ENCODE assay signal across 26 mouse cellular contexts in the genomic region with DNA sequence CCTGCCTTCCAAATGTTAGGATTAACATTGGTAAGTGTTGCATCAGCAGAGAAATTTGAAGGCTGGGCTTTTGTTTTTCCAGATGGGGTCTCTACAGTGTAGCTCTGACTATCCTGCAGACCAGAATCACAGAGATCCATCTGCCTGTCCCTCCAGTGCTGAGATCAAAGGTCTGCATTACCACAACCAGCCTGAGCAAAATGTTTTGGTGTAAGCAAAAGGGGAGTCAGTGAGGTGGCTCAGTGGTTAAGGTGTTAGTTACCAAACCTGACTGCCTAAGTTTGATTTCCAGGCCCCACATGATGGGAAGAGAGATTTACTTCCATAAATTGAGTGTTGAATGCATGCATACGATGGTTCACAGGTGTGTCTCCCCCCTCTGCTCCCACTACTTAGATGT. TPM values are rescaled to one million over a fixed set of nuclear protein-coding genes. Genes with fewer than 3 reads are reported as not detected.
"Had no signal": no experiment of that assay in that cellular context is flagged by ENCODE, and none has a peak within 500 bp of the region (broad histone marks: within the 10 kb centered on the region; RNA-seq: fewer than 3 reads in every experiment).

No protein-coding gene starts in this region.

- H3K27me3 ChIP-seq: limb, embryonic 12.5 days; limb, embryonic 15.5 days; lung, embryonic 15.5 days; megakaryocyte, embryonic 14.5 days; neural tube, embryonic 12.5 days; neural tube, embryonic 15.5 days had no signal

- H3K4me1 ChIP-seq: limb, embryonic 12.5 days; limb, embryonic 15.5 days; neural tube, embryonic 12.5 days had no signal

- H3K4me3 ChIP-seq: limb, embryonic 12.5 days; limb, embryonic 15.5 days; lung, embryonic 15.5 days; megakaryocyte, embryonic 14.5 days; neural tube, embryonic 12.5 days; neural tube, embryonic 15.5 days had no signal

- DNase-seq: kidney, postnatal 14 days; kidney, postnatal 4 days; left cerebral cortex, postnatal 4 days; liver, postnatal 0 days; lung, postnatal 10 days; lung, postnatal 36 days; midbrain, embryonic 14.5 days; right cerebral cortex, adult 18-20 months; right cerebral cortex, postnatal 14 days; right cerebral cortex, postnatal 4 days; thymus, postnatal 36 days had no signal

- H3K27ac ChIP-seq: limb, embryonic 12.5 days; limb, embryonic 15.5 days; liver, embryonic 14.5 days; lung, embryonic 15.5 days; neural tube, embryonic 12.5 days; neural tube, embryonic 15.5 days; stomach, postnatal 0 days had no signal

RNA-seq across cellular contexts. Expression of gene Olfr1373, which starts 35.9 kb away (rescaled TPM):
- polyA plus RNA-seq: kidney, embryonic 16.5 days; limb, embryonic 12.5 days; limb, embryonic 15.5 days; liver, embryonic 11.5 days; liver, embryonic 14.5 days; liver, postnatal 0 days; lung, embryonic 15.5 days; midbrain, embryonic 11.5 days; midbrain, embryonic 14.5 days; midbrain, postnatal 0 days; neural tube, embryonic 12.5 days; neural tube, embryonic 15.5 days; stomach, embryonic 14.5 days; stomach, postnatal 0 days; thymus, postnatal 0 days; urinary bladder, adult 2 months had no signal
